Mouse (Mus musculus): Measurements from ENCODE around the gene Usp36.
A peak's percentile ranks its signal among the peaks of the same experiment; 100 is the strongest.

Usp36 gene

DNA sequence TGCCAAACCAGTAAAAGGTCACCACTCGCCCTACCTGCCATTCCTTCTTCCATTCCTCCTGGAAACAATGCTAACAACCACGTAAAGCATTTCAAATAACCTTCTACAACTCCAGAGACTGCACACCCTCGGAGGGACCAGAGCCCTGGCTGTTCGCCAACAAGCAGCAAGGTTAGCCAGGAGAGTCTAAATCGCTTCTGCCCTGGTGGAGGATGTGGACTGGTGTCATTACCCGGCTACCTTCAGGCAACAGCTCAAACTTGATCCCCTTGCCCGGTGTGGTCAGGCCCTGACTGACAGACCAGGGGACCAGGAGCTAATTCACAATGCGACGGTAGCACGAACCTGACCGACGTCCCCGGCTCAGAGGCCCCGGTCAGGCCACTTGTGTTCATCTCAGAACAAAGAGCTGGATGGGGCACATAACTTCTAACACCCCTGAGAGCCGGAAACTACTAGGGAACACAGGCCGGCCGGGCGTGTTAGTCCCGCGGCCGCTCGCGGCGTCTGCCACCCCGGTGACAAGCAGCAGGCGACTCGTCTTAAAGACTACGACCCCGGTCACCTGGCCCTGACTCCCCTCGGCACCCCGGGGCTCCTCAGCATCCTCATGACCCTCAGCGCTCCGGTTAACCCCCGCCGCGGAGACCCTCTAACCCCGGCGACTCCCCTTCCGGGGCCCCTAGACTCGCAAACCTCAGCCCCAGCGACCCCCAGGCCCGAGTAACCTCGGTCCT lies 42.5 kb downstream of the Usp36 start:
- peak; percentile 80 for DNase-seq

- DNase-seq = no peak
Observed at GRCm38 (mm10) chr11:118246724-118247123, 43.3 kb downstream of the Usp36 start.

DNA sequence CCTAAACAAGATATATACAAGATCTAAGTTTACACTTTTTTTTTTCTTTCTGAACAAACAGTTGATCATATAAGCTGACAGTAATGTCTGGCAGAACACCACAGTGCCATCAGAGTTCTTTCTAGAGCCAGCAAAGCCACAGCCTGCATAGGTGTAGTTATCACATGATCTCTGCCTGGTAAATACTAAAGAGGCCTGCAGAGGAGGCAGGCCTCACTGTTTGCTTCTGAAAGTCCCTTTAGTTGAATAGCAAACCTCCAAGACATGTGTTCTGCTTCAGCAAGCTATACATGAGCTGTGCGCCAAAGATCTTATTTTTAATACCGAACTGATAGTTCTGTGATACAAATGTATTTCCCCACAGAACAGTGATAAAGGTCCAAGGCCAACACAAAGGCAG lies 44.9 kb downstream of the Usp36 start:
- DNase-seq = no peak

DNA sequence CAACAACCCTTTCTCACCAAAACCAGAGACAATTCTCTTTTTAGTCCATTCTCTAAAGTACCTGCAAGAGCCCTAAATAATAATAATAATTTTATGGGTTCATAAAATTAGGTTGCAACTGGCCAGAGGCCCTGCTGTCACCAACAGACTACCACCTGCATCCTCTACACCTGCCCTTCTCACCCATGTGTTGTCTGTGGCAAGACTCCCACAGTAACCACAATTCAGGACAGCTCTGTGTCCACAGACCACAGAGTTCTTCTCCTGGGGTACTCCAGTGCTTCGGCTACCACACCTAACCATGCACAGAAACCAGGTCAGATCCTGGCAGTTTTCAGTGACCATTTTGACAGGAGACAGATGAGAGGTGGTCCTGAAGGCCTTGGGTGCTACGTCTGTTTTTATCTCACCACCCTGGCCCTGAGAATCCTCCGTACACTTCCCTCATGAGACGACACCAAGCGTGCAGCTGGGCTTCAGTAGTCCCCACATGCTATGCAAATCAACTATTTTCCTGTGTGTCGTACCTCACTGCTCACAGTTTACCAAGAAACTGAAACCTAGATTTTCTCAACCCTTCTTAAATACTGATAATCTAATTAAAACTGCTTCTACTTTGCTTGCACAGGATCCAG lies 46.3 kb downstream of the Usp36 start:
- no peak for DNase-seq

GRCm38 (mm10) chr11:118242506-118242905 lies 47.5 kb downstream of the Usp36 start:
- no peak for DNase-seq

DNA sequence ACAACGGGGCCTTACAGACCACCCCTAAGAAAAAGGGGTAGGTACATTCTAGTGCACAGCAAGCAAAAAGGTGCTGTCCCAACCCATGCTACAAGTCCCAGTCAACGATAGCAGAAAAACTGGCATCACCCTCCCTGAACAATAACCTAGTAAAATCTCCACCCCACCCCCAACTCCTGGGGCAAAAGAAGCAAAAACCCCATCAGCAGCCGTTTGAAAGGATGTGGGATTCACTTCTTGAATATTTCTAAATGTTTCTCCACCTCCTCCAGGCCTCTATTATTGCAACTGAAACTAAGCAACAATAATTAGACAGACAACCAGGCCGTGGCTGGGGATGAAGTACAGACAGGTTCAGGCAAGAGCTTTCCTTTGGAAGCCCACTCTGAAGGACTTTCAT lies 49.7 kb downstream of the Usp36 start:
- no peak for DNase-seq

GRCm38 (mm10) chr11:118239281-118240198 lies 50.5 kb downstream of the Usp36 start:
- DNase-seq = peak; percentile 51

- peak; percentile 38 for DNase-seq
Observed at GRCm38 (mm10) chr11:118236520-118237190, 53.4 kb downstream of the Usp36 start.

DNA sequence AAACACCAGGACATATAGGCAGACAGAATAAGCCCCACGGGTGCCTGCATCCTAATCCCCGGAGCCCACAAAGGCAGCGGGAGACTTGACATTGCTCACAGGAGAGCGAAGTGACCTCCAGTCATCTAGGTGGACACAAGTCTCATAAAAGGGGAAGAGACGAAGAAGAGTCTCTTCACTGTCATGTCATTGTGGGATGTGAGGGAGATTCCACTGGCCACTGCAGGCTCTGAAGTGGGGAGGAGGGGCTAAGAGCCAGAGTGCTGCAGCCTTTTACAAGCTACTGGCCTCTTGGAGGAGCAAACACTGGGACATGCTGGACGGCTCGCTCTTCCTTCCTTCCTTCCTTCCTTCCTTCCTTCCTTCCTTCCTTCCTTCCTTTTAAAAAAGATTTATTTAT lies 55.1 kb downstream of the Usp36 start:
- no peak for DNase-seq

DNA sequence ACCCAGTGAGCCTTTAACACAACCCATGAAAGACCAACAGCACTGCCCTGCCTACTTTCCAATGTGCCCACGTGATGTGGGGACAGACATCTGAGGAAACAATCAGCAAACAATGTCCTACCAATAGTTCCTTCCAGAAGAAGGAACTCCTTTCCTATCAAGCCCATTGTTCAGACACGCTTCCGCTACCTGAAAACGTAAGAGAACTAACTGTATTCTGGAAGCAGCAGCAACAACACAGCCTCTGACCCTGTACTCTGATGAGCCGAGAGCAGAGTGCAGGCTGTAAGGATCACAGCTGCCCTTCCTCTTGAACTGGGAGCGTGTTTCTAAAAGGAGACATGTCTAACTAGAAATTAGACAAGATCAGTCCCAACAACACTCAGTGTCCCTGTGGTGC lies 55.5 kb downstream of the Usp36 start:
- DNase-seq = no peak

DNA sequence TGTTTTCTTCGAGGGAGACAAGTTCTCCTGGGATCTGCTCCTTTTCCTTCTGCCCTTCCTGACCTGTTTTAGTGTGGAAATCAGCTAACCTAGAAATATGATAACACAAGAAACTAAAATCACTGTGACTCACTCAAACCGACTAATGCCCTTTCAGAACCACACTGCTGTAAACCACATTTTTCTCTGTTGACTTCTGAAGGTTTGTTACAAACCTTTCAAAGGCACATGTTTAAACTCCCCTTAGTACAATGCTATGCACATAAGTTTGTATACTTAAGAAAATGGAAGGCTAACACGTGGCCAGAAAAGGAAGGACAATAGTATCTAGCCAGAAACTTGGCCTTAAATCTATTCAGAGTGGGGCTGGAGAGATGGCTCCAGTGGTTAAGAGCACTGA lies 56.1 kb downstream of the Usp36 start:
- no peak for DNase-seq

GRCm38 (mm10) chr11:118232314-118232831 lies 57.7 kb downstream of the Usp36 start:
- no peak for DNase-seq

GRCm38 (mm10) chr11:118229941-118230340 lies 60.1 kb downstream of the Usp36 start:
- DNase-seq = no peak

- DNase-seq = no peak
Observed at GRCm38 (mm10) chr11:118227650-118228049, 62.4 kb downstream of the Usp36 start.

- DNase-seq = no peak
Observed at GRCm38 (mm10) chr11:118226850-118227249, 63.2 kb downstream of the Usp36 start.

DNA sequence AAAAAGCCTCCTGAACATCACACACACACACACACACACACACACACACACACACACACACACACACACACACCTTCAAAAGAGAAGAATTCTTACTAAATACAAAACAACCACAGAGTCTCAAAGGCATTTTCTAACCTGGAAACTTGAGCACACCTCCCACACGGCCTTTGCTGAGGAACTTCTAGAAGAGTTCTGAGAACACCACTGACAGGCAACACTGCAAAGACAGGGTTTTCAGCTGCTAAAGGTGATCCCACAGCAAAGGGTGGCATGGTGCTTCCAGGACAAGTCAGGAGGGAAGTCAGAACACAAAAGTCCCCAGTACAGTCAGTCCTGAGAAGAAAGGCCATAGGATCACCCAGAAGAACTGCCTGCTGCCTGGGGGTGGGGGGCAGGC lies 64.2 kb downstream of the Usp36 start:
- no peak for DNase-seq

GRCm38 (mm10) chr11:118225056-118225836 lies 64.8 kb downstream of the Usp36 start:
- DNase-seq = no peak

- no peak for DNase-seq
Observed at GRCm38 (mm10) chr11:118223416-118224067, 66.5 kb downstream of the Usp36 start.

DNA sequence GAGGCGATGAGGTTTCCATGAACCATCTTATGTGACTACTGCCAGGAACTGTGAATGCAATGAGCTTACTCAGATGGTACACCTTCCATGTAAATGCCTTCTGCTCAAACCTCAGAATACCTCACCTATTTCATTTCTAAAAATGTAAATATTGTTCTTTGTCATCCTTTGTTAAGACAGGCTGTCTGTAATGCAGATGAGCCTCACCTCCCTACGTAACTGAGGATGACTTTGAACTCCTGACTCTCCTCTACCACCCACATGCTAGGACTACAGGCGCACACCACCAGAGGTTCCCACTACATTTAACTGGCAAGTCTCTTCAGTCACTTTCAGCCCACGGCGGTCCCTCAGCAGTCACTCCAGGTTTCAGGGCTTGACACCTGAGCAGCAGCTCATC lies 67.1 kb downstream of the Usp36 start:
- no peak for DNase-seq

GRCm38 (mm10) chr11:118222351-118222885 lies 67.6 kb downstream of the Usp36 start:
- DNase-seq = no peak
